Mouse (Mus musculus): Measurements from ENCODE around the gene Arhgap25. TPM values are rescaled to one million over a fixed set of nuclear protein-coding genes. Genes with fewer than 3 reads are reported as not detected.

The Arhgap25 gene
- polyA plus RNA-seq, 1 experiment from 2014 or later = 1.2 TPM

DNA sequence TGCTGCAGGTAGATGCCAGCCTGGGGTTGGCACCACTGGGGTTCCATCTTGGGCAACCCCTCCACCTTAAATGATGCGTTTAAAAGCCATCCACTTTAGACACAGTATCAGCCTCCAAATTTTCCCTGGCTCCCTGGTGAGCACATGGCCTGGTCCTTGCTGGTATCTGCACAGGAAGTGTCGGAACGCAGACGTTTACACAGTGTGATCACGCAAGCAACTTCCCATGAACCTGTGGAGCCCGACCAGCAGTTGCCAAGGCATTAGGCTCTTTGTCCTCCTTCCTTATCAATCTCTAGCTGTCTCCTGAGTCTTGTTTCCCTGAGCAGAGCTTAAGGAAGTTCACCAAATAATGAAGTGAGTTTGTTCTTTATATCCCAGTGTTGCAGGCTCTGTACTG, 77.6 kb downstream of the Arhgap25 start:
- Histone ChIP-seq H3K4me3 (ENCODE audit: low read depth, low read length) (no peak overlapping the region), H3K9ac (ENCODE audit: low read length) (no peak overlapping the region), H3K27ac (ENCODE audit: low read depth, low read length) (no peak overlapping the region), H3K4me1 (ENCODE audit: control insufficient read depth, insufficient read depth, low read length) (no peaks in the 10 kb centered on the region), H3K27me3 (replicated peaks; ENCODE audit: control insufficient read depth, insufficient read depth, low read length) (no peaks in the 10 kb centered on the region), H3K9me3 (replicated peaks; ENCODE audit: control insufficient read depth, low read length) (no peaks in the 10 kb centered on the region), H3K4me2 (ENCODE audit: low read length) (no peak overlapping the region), H3K36me3 (ENCODE audit: control insufficient read depth, insufficient read depth, low read length) (no peaks in the 10 kb centered on the region)
- 86% methylated on average over 6 of the region's 6 CpGs for WGBS
- ATAC-seq (no peak), DNase-seq (ENCODE audit: low spot score) (no peak)

DNA sequence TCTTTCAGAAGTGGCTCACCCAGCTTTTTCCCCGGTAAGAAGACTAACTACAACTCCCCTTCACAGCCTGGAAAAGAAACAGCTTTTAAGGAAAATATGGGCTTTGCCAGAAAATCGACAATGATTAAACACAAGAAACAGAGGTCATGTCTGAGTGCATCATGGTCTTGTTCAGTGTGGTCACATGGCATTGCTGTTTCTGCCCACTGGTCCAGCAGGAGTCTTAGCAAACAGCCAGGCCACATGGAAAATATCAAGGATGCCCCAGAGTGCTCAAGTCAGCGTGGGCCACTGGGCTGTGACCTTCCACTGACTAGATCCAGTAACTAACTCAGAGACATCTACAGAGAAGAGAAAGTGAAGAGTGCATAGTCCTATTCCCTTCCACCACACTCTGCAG, 81.3 kb downstream of the Arhgap25 start:
- Histone ChIP-seq H3K27me3 (replicated peaks; ENCODE audit: control insufficient read depth, insufficient read depth, low read length) (no peaks in the 10 kb centered on the region), H3K4me2 (ENCODE audit: low read length) (no peak overlapping the region), H3K9ac (ENCODE audit: low read length) (no peak overlapping the region), H3K27ac (ENCODE audit: low read depth, low read length) (no peak overlapping the region), H3K36me3 (ENCODE audit: control insufficient read depth, insufficient read depth, low read length) (no peaks in the 10 kb centered on the region), H3K9me3 (replicated peaks; ENCODE audit: control insufficient read depth, low read length) (no peaks in the 10 kb centered on the region), H3K4me1 (ENCODE audit: control insufficient read depth, insufficient read depth, low read length) (no peaks in the 10 kb centered on the region), H3K4me3 (ENCODE audit: low read depth, low read length) (no peak overlapping the region)
- no peak for DNase-seq (ENCODE audit: low spot score)
- no peak for ATAC-seq
- WGBS = 70% methylated on average over 3 of the region's 3 CpGs

GRCm38 (mm10) chr6:87451016-87451415, 82.0 kb downstream of the Arhgap25 start:
- DNase-seq (ENCODE audit: low spot score) (no peak), ATAC-seq (no peak)
- Histone ChIP-seq H3K36me3 (ENCODE audit: control insufficient read depth, insufficient read depth, low read length) (no peaks in the 10 kb centered on the region), H3K27ac (ENCODE audit: low read depth, low read length) (no peak overlapping the region), H3K9ac (ENCODE audit: low read length) (no peak overlapping the region), H3K4me3 (ENCODE audit: low read depth, low read length) (no peak overlapping the region), H3K4me2 (ENCODE audit: low read length) (no peak overlapping the region), H3K4me1 (ENCODE audit: control insufficient read depth, insufficient read depth, low read length) (no peaks in the 10 kb centered on the region), H3K27me3 (replicated peaks; ENCODE audit: control insufficient read depth, insufficient read depth, low read length) (no peaks in the 10 kb centered on the region), H3K9me3 (replicated peaks; ENCODE audit: control insufficient read depth, low read length) (no peaks in the 10 kb centered on the region)
- 71% methylated on average over 3 of the region's 3 CpGs for WGBS

- Histone ChIP-seq H3K4me2 (ENCODE audit: low read length) (no peak overlapping the region), H3K9me3 (replicated peaks; ENCODE audit: control insufficient read depth, low read length) (no peaks in the 10 kb centered on the region), H3K4me1 (ENCODE audit: control insufficient read depth, insufficient read depth, low read length) (no peaks in the 10 kb centered on the region), H3K27ac (ENCODE audit: low read depth, low read length) (no peak overlapping the region), H3K27me3 (replicated peaks; ENCODE audit: control insufficient read depth, insufficient read depth, low read length) (no peaks in the 10 kb centered on the region), H3K9ac (ENCODE audit: low read length) (no peak overlapping the region), H3K36me3 (ENCODE audit: control insufficient read depth, insufficient read depth, low read length) (no peaks in the 10 kb centered on the region), H3K4me3 (ENCODE audit: low read depth, low read length) (no peak overlapping the region)
- ATAC-seq (no peak), DNase-seq (ENCODE audit: low spot score) (no peak)
- 71% methylated on average over 3 of the region's 3 CpGs for WGBS
These were observed 83.5 kb downstream of the Arhgap25 start for GRCm38 (mm10) chr6:87449534-87449933.

DNA sequence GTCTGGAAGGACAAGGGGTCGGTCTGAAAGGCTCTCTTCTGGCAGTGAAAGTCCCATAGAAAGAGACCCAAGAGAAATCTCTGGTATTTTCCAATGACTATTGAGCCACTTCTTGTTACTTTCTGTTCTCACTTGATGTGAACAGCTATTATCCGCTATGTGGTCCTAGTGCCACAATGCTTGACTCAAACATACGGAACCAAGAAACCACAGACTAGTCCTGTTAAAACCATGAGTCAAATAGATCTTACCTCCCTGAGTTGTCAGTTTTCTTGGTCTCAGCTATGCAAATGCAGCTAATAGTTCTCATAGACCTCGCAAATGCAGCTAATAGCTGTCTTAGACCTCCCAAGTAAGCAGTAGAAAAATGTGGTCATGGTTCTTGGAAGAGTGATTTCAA, 85.8 kb downstream of the Arhgap25 start:
- Histone ChIP-seq H3K9me3 (replicated peaks; ENCODE audit: control insufficient read depth, low read length) (no peaks in the 10 kb centered on the region), H3K4me2 (ENCODE audit: low read length) (no peak overlapping the region), H3K9ac (ENCODE audit: low read length) (no peak overlapping the region), H3K4me3 (ENCODE audit: low read depth, low read length) (no peak overlapping the region), H3K27me3 (replicated peaks; ENCODE audit: control insufficient read depth, insufficient read depth, low read length) (no peaks in the 10 kb centered on the region), H3K36me3 (ENCODE audit: control insufficient read depth, insufficient read depth, low read length) (no peaks in the 10 kb centered on the region), H3K27ac (ENCODE audit: low read depth, low read length) (no peak overlapping the region), H3K4me1 (ENCODE audit: control insufficient read depth, insufficient read depth, low read length) (no peaks in the 10 kb centered on the region)
- 92% methylated on average over 4 of the region's 4 CpGs for WGBS
- ATAC-seq = no peak
- DNase-seq (ENCODE audit: low spot score) = no peak

DNA sequence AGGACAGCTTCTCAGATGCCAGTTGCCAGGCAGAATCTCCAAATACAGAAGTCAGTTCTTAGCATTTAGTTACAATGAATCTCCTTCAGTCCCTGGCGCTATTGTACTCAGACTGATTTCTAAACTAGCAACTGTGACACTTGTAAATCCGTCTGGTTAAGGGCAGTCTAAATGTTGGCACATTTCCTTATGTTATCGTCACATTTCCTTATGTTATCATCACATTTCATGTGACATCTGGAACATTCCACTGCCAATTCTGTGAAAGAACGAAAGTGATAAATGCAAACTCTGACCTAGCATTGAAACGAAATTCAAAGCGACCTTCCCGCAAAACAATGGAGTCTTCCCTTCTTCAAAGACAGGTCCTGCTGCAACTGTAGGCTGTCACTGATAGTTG, 87.8 kb downstream of the Arhgap25 start:
- H3K9ac ChIP-seq (ENCODE audit: low read length) = no peak overlapping the region
- no peak overlapping the region for H3K27ac ChIP-seq (ENCODE audit: low read depth, low read length)
- WGBS = 68% methylated on average over 7 of the region's 7 CpGs
- no peak overlapping the region for H3K4me3 ChIP-seq (ENCODE audit: low read depth, low read length)
- H3K27me3 ChIP-seq (replicated peaks; ENCODE audit: control insufficient read depth, insufficient read depth, low read length) = no peaks in the 10 kb centered on the region
- H3K9me3 ChIP-seq (replicated peaks; ENCODE audit: control insufficient read depth, low read length) = no peaks in the 10 kb centered on the region
- no peak overlapping the region for H3K4me2 ChIP-seq (ENCODE audit: low read length)
- H3K4me1 ChIP-seq (ENCODE audit: control insufficient read depth, insufficient read depth, low read length) = no peaks in the 10 kb centered on the region
- ATAC-seq (no peak), DNase-seq (ENCODE audit: low spot score) (peak; percentile 55)
- H3K36me3 ChIP-seq (ENCODE audit: control insufficient read depth, insufficient read depth, low read length) = no peaks in the 10 kb centered on the region

DNA sequence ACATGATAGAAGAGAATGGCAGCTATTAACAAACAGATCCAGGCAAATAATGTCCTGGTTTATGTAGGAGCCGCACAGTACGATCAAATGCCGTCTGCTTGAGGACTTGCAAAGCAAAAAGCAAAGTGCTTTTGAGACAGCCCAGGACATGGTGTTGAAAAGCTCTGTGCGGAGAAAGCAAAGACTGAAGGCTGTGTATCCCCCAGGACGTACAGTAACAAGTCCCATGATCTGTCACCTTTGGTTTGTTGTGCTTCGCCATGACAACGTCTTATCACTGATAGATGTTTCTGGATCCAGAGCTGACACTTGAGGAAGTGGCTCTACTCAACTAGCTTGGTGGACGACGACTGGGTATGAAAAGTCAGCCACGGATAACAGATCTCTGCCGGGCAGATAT, 89.8 kb downstream of the Arhgap25 start:
- H3K36me3 ChIP-seq (ENCODE audit: control insufficient read depth, insufficient read depth, low read length) = no peaks in the 10 kb centered on the region
- H3K27me3 ChIP-seq (replicated peaks; ENCODE audit: control insufficient read depth, insufficient read depth, low read length) = no peaks in the 10 kb centered on the region
- ATAC-seq (no peak), DNase-seq (ENCODE audit: low spot score) (no peak)
- H3K27ac ChIP-seq (ENCODE audit: low read depth, low read length) = no peak overlapping the region
- H3K4me3 ChIP-seq (ENCODE audit: low read depth, low read length) = no peak overlapping the region
- no peak overlapping the region for H3K4me2 ChIP-seq (ENCODE audit: low read length)
- no peak overlapping the region for H3K9ac ChIP-seq (ENCODE audit: low read length)
- 92% methylated on average over 11 of the region's 11 CpGs for WGBS
- no peaks in the 10 kb centered on the region for H3K9me3 ChIP-seq (replicated peaks; ENCODE audit: control insufficient read depth, low read length)
- H3K4me1 ChIP-seq (ENCODE audit: control insufficient read depth, insufficient read depth, low read length) = no peaks in the 10 kb centered on the region

- Histone ChIP-seq H3K27ac (ENCODE audit: low read depth, low read length) (no peak overlapping the region), H3K9ac (ENCODE audit: low read length) (no peak overlapping the region), H3K4me1 (ENCODE audit: control insufficient read depth, insufficient read depth, low read length) (no peaks in the 10 kb centered on the region), H3K36me3 (ENCODE audit: control insufficient read depth, insufficient read depth, low read length) (no peaks in the 10 kb centered on the region), H3K4me3 (ENCODE audit: low read depth, low read length) (no peak overlapping the region), H3K4me2 (ENCODE audit: low read length) (no peak overlapping the region), H3K9me3 (replicated peaks; ENCODE audit: control insufficient read depth, low read length) (no peaks in the 10 kb centered on the region), H3K27me3 (replicated peaks; ENCODE audit: control insufficient read depth, insufficient read depth, low read length) (no peaks in the 10 kb centered on the region)
- WGBS = 91% methylated on average over 8 of the region's 8 CpGs
- DNase-seq (ENCODE audit: low spot score) (no peak), ATAC-seq (no peak)
These were observed 96.3 kb downstream of the Arhgap25 start for GRCm38 (mm10) chr6:87436745-87437144.

- Histone ChIP-seq H3K9ac (ENCODE audit: low read length) (no peak overlapping the region), H3K4me3 (ENCODE audit: low read depth, low read length) (no peak overlapping the region)
- WGBS = 99% methylated on average over 3 of the region's 3 CpGs
These were observed 97.3 kb downstream of the Arhgap25 start for GRCm38 (mm10) chr6:87435791-87436190.

More at GRCm38 (mm10) chr6:87435791-87436190, 97.3 kb downstream of the Arhgap25 start:
- no peaks in the 10 kb centered on the region for H3K4me1 ChIP-seq (ENCODE audit: control insufficient read depth, insufficient read depth, low read length)
- DNase-seq (ENCODE audit: low spot score) (no peak), ATAC-seq (no peak)
- H3K36me3 ChIP-seq (ENCODE audit: control insufficient read depth, insufficient read depth, low read length) = no peaks in the 10 kb centered on the region
- no peak overlapping the region for H3K27ac ChIP-seq (ENCODE audit: low read depth, low read length)
- H3K4me2 ChIP-seq (ENCODE audit: low read length) = no peak overlapping the region
- no peaks in the 10 kb centered on the region for H3K9me3 ChIP-seq (replicated peaks; ENCODE audit: control insufficient read depth, low read length)
- no peaks in the 10 kb centered on the region for H3K27me3 ChIP-seq (replicated peaks; ENCODE audit: control insufficient read depth, insufficient read depth, low read length)
